Mouse (Mus musculus) urinary bladder, postnatal 36 days (tissue): Measurements from ENCODE around the gene Timd2.
"Not testable (repeated sequence)": the region's sequence is repeated elsewhere in the genome, so short reads cannot be mapped to it uniquely, and the experiment has no call there.

Source experiments
- DNase-seq, 2 experiments: peaks; one replicate each; pipeline ENCODE4 v3.0.0; 2022; ENCODE audit warnings: low spot score in 2 of 2, mixed read lengths in 1 of 2

The Timd2 gene

GRCm38 (mm10) chr11:46706664-46707356, at the start of gene Timd2:
Gene Timd2 (minus strand): TSS chr11:46707061.
- DNase-seq = no peak

- DNase-seq = not testable (repeated sequence)
Measured at GRCm38 (mm10) chr11:46755714-46756113, 48.9 kb upstream of the Timd2 start.

GRCm38 (mm10) chr11:46754669-46755068, 47.8 kb upstream of the Timd2 start:
- DNase-seq = no peak

- no peak for DNase-seq
Measured at GRCm38 (mm10) chr11:46753662-46754061, 46.8 kb upstream of the Timd2 start.

GRCm38 (mm10) chr11:46747996-46748395, 41.1 kb upstream of the Timd2 start:
- DNase-seq = no peak

GRCm38 (mm10) chr11:46741716-46742115, 34.9 kb upstream of the Timd2 start:
- DNase-seq = no peak

- DNase-seq = no peak
Measured at GRCm38 (mm10) chr11:46740886-46741285, 34.0 kb upstream of the Timd2 start.

GRCm38 (mm10) chr11:46739501-46739900, 32.6 kb upstream of the Timd2 start:
- DNase-seq = no peak

- not testable (repeated sequence) for DNase-seq
Measured at GRCm38 (mm10) chr11:46735076-46735475, 28.2 kb upstream of the Timd2 start, which contains the start of gene Havcr1. Gene Havcr1 (plus strand): TSS chr11:46735080.

- no peak for DNase-seq
Measured at GRCm38 (mm10) chr11:46734617-46735016, 27.8 kb upstream of the Timd2 start.

GRCm38 (mm10) chr11:46733242-46733789, 26.5 kb upstream of the Timd2 start:
- DNase-seq = no peak

GRCm38 (mm10) chr11:46731541-46732070, 24.7 kb upstream of the Timd2 start:
- DNase-seq = no peak

- no peak for DNase-seq
Measured at GRCm38 (mm10) chr11:46698830-46699229, 8.0 kb downstream of the Timd2 start.

- no peak for DNase-seq
Measured at GRCm38 (mm10) chr11:46698278-46698655, 8.6 kb downstream of the Timd2 start.

- no peak for DNase-seq
Measured at GRCm38 (mm10) chr11:46697433-46698277, 9.2 kb downstream of the Timd2 start.

GRCm38 (mm10) chr11:46695849-46696248, 11.0 kb downstream of the Timd2 start:
- not testable (repeated sequence) for DNase-seq

- DNase-seq = no peak
Measured at GRCm38 (mm10) chr11:46690136-46690535, 16.7 kb downstream of the Timd2 start.

- no peak for DNase-seq
Measured at GRCm38 (mm10) chr11:46683723-46684122, 23.1 kb downstream of the Timd2 start.

- no peak for DNase-seq
Measured at GRCm38 (mm10) chr11:46682842-46683241, 24.0 kb downstream of the Timd2 start.

- DNase-seq = no peak
Measured at GRCm38 (mm10) chr11:46667938-46668337, 38.9 kb downstream of the Timd2 start.

GRCm38 (mm10) chr11:46667105-46667504, 39.8 kb downstream of the Timd2 start:
- no peak for DNase-seq
